Mouse (Mus musculus) small intestine, adult 2 months (tissue): Measurements from ENCODE around the gene Pif1. TPM values are rescaled to one million over a fixed set of nuclear protein-coding genes. Genes with fewer than 3 reads are reported as not detected.

Experiments
- H3K27ac ChIP-seq: fragments of 200-500 bp; 2 replicates; pipeline ENCODE4 v1.5.1; 2012; ENCODE audit warnings: low read depth, low read length, control low read depth, inconsistent platforms; ENCODE audit not compliant: insufficient read depth
- H3K27me3 ChIP-seq: fragments of 200-500 bp; 2 replicates; pipeline ENCODE4 v1.6.1; 2012; ENCODE audit warnings: mild to moderate bottlenecking, moderate library complexity, low read length, inconsistent platforms; ENCODE audit not compliant: control insufficient read depth, insufficient read depth
- H3K36me3 ChIP-seq: fragments of 200-500 bp; 2 replicates; pipeline ENCODE4 v1.6.1; 2012; ENCODE audit warnings: mild to moderate bottlenecking, low read length, control low read depth, inconsistent platforms; ENCODE audit not compliant: control insufficient read depth, insufficient read depth
- H3K4me1 ChIP-seq: fragments of 200-500 bp; 2 replicates; pipeline ENCODE4 v1.6.1; 2012; ENCODE audit warnings: low read length, inconsistent platforms, mixed read lengths; ENCODE audit not compliant: control insufficient read depth, insufficient read depth, insufficient read length
- H3K4me3 ChIP-seq: fragments of 200-500 bp; 2 replicates; pipeline ENCODE4 v1.5.1; 2012; ENCODE audit warnings: low read depth, mild to moderate bottlenecking, control low read depth, inconsistent platforms, low read length, moderate library complexity
- CTCF ChIP-seq: fragments of 200-500 bp; IDR thresholded peaks from 2 replicates; pipeline ENCODE4 v1.5.1; 2012; ENCODE audit warnings: low read depth, mild to moderate bottlenecking, control low read depth, inconsistent platforms, low read length, moderate library complexity, mixed read lengths; ENCODE audit not compliant: insufficient replicate concordance, insufficient read length; ENCODE audit errors: extremely low read depth
- POLR2A ChIP-seq: fragments of 200-500 bp; IDR thresholded peaks from 2 replicates; pipeline ENCODE4 v1.6.1; 2012; ENCODE audit warnings: low read depth, mild to moderate bottlenecking, control low read depth, inconsistent platforms, low read length, moderate library complexity
- WGBS: fragments of 180-500 bp; shearing (Covaris S2); methylation state at CpG from one replicate; pipeline ENCODE4 v1.1.7; 2018; 5-methylcytosine and 5-hydroxymethylcytosine counted together
- polyA plus RNA-seq: library from polyadenylated mRNA; depleted of rRNA; stranded (reverse); fragments of >200 nt; gene quantifications from 2 replicates; pipeline ENCODE4 v1.2.3, GENCODE M21; 2012

Gene Pif1
- polyA plus RNA-seq, 1 experiment, result 3.8 TPM

GRCm38 (mm10) chr9:65580401-65581256 lies 6.3 kb upstream of the Pif1 start:
- Histone ChIP-seq H3K4me1 (peaks cover 6% of the 10 kb centered on the region; the same call in 1 of the 2 replicates), H3K4me3 (peak overlapping the region; percentile 62), H3K27me3 (no peaks in the 10 kb centered on the region), H3K27ac (peak overlapping the region; percentile 57), H3K36me3 (no peaks in the 10 kb centered on the region)
- WGBS, result 1% methylated on average over 24 of the region's 29 CpGs
- TF ChIP-seq POLR2A (no peak), CTCF (peak; percentile 88)

- H3K36me3 ChIP-seq, result no peaks in the 10 kb centered on the region
- H3K4me3 ChIP-seq, result no peak overlapping the region
- no peak for TF ChIP-seq POLR2A
- no peak for TF ChIP-seq CTCF
- H3K27ac ChIP-seq, result no peak overlapping the region
- 7% methylated on average over 8 of the region's 8 CpGs for WGBS
- H3K4me1 ChIP-seq, result peaks cover 2% of the 10 kb centered on the region; the same call in 1 of the 2 replicates
- H3K27me3 ChIP-seq, result no peaks in the 10 kb centered on the region
Observed at GRCm38 (mm10) chr9:65583045-65583444, 3.9 kb upstream of the Pif1 start.

GRCm38 (mm10) chr9:65587270-65587572 lies 261 bp downstream of the Pif1 start:
- WGBS, result under 1% methylated on average over 6 of the region's 6 CpGs
- no peak overlapping the region for H3K27ac ChIP-seq
- H3K27me3 ChIP-seq, result no peaks in the 10 kb centered on the region
- peak overlapping the region; percentile 76 for H3K4me3 ChIP-seq
- no peaks in the 10 kb centered on the region for H3K36me3 ChIP-seq
- TF ChIP-seq CTCF (no peak), POLR2A (no peak)
- H3K4me1 ChIP-seq, result peaks cover 2% of the 10 kb centered on the region; the same call in 1 of the 2 replicates

GRCm38 (mm10) chr9:65587573-65588358 lies 806 bp downstream of the Pif1 start:
- H3K27me3 ChIP-seq, result no peaks in the 10 kb centered on the region
- WGBS, result under 1% methylated on average over 64 of the region's 64 CpGs
- TF ChIP-seq CTCF (no peak), POLR2A (no peak)
- H3K4me3 ChIP-seq, result peak overlapping the region; percentile 76
- no peaks in the 10 kb centered on the region; the same call in 1 of the 2 replicates for H3K36me3 ChIP-seq
- H3K27ac ChIP-seq, result no peak overlapping the region
- peaks cover 2% of the 10 kb centered on the region; the same call in 1 of the 2 replicates for H3K4me1 ChIP-seq

GRCm38 (mm10) chr9:65589091-65589490 lies 2.1 kb downstream of the Pif1 start:
- 97% methylated on average over 3 of the region's 3 CpGs for WGBS
- no peaks in the 10 kb centered on the region for H3K27me3 ChIP-seq
- peaks cover 2% of the 10 kb centered on the region; the same call in 1 of the 2 replicates for H3K4me1 ChIP-seq
- TF ChIP-seq CTCF (no peak), POLR2A (no peak)
- H3K27ac ChIP-seq, result no peak overlapping the region
- H3K4me3 ChIP-seq, result no peak overlapping the region
- H3K36me3 ChIP-seq, result peaks cover 1% of the 10 kb centered on the region; the same call in 1 of the 2 replicates

- no peaks in the 10 kb centered on the region for H3K27me3 ChIP-seq
- TF ChIP-seq CTCF, result no peak
- H3K4me3 ChIP-seq, result no peak overlapping the region
- peaks cover 7% of the 10 kb centered on the region for H3K36me3 ChIP-seq
- 88% methylated on average over 3 of the region's 3 CpGs for WGBS
- H3K27ac ChIP-seq, result no peak overlapping the region
- H3K4me1 ChIP-seq, result no peaks in the 10 kb centered on the region
Observed at GRCm38 (mm10) chr9:65592721-65593120, 5.8 kb downstream of the Pif1 start.

GRCm38 (mm10) chr9:65593596-65593995 lies 6.6 kb downstream of the Pif1 start:
- 92% methylated on average over 9 of the region's 9 CpGs for WGBS
- Histone ChIP-seq H3K27me3 (no peaks in the 10 kb centered on the region), H3K4me3 (no peak overlapping the region), H3K36me3 (peaks cover 7% of the 10 kb centered on the region), H3K27ac (no peak overlapping the region), H3K4me1 (no peaks in the 10 kb centered on the region)
- TF ChIP-seq CTCF, result no peak
- no peak for TF ChIP-seq POLR2A
